Mouse (Mus musculus): ENCODE results near the gene Magee1. TPM values are rescaled to one million over a fixed set of nuclear protein-coding genes. Genes with fewer than 3 reads are reported as not detected.
"Not testable (repeated sequence)": the region's sequence is repeated elsewhere in the genome, so short reads cannot be mapped to it uniquely, and the experiment has no call there.

The Magee1 gene
- 18.6 and 19.0 TPM in 2 replicates for polyA plus RNA-seq (2014; fragmentation: Nextera tagmentation; extraction: Ambion mirVana)

- 17% methylated on average over 30 of the region's 65 CpGs for WGBS
- 0 out of 2 replicates have a peak, but pooled peaks cover 4% of the 10 kb centered on the region for H3K36me3 ChIP-seq (ENCODE audit: control insufficient read depth, insufficient read depth, low read length)
- H3K4me1 ChIP-seq (ENCODE audit: control insufficient read depth, insufficient read depth, low read length) = no peaks in the 10 kb centered on the region
- peak; percentile 65 for DNase-seq (ENCODE audit: low spot score)
- H3K4me3 ChIP-seq (ENCODE audit: low read depth, low read length) = peak within 1 kb of the TSS; percentile 58
- peak; percentile 74 for ATAC-seq (ENCODE audit: low read depth)
- H3K9me3 ChIP-seq (ENCODE audit: control insufficient read depth, low read length) = no peaks in the 10 kb centered on the region
- H3K27me3 ChIP-seq (replicated peaks; ENCODE audit: control insufficient read depth, insufficient read depth, low read length) = peaks cover 12% of the 10 kb centered on the region
- peak within 1 kb of the TSS; percentile 67 for H3K4me2 ChIP-seq (ENCODE audit: low read depth, low read length)
- H3K27ac ChIP-seq (replicated peaks; ENCODE audit: low read depth, low read length) = peak within 1 kb of the TSS; percentile 58
- peak within 1 kb of the TSS; percentile 70 for H3K9ac ChIP-seq (ENCODE audit: low read depth, low read length)
Observed at GRCm38 (mm10) chrX:105120275-105121226, at the start of gene Magee1. TSS of gene Magee1 (plus strand) at chrX:105120378.

DNA sequence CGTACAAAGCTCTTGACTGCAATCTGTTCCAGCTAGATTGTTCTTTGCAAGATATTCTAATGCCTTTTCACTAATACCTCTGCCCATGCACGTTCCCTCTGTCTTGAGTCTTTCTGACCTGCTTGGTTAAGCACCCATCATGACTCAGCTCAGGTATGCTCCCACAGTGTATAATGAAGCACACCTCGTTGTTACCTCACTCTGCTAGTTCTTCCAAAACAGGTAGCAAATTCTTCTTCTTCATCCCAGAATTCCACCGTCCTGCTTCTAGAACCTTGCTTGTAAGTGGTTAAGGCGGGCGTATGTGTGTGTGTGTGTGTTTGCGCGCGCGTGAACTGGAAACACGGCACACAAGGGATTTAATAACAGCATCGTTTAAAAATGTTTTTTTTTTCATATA, 41.0 kb upstream of the Magee1 start:
- no peaks in the 10 kb centered on the region for H3K4me1 ChIP-seq (ENCODE audit: control insufficient read depth, insufficient read depth, low read length)
- peak overlapping the region; percentile 55 for H3K9ac ChIP-seq (ENCODE audit: low read depth, low read length)

DNA sequence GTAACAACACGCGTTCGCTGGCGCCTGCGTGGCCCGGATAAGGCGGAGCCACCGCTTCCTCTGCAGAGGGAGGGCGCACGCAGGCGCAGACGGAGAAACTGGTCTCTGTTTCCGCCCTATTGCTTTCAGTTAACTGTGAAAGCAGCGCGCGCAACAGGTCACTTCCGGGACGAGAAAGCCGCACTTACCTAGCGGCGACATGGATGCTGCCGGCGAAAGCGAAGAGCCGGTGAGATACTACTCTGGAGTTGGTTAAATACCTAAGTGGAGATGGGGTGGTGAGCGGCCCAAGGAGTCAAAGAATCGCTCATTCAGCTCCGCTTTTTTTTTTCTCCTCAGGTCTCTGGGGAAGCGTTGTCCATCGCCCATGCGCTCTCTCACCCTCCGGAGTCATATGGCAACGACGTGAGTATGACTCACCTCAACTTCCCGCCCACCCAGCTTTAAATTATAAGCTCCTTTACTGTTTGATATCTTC, 40.5 kb upstream of the Magee1 start, which contains the start of gene Pbdc1:
Pbdc1 (plus strand) TSS at position 142 of the 478 bp plus-strand sequence.
- no peaks in the 10 kb centered on the region for H3K27me3 ChIP-seq (replicated peaks; ENCODE audit: control insufficient read depth, insufficient read depth, low read length)
- H3K27ac ChIP-seq (replicated peaks; ENCODE audit: low read depth, low read length) = no peak within 1 kb of the TSS; the same call in 1 of the 2 replicates
- DNase-seq (ENCODE audit: low spot score) (peak; percentile 96), ATAC-seq (ENCODE audit: low read depth) (peak; percentile 99)
- peaks cover 16% of the 10 kb centered on the region; the same call in 1 of the 2 replicates for H3K36me3 ChIP-seq (ENCODE audit: control insufficient read depth, insufficient read depth, low read length)
- peak within 1 kb of the TSS; percentile 65 for H3K9ac ChIP-seq (ENCODE audit: low read depth, low read length)
- H3K4me2 ChIP-seq (ENCODE audit: low read depth, low read length) = peak within 1 kb of the TSS; percentile 70
- no peaks in the 10 kb centered on the region for H3K4me1 ChIP-seq (ENCODE audit: control insufficient read depth, insufficient read depth, low read length)
- no peaks in the 10 kb centered on the region for H3K9me3 ChIP-seq (ENCODE audit: control insufficient read depth, low read length)
- peak within 1 kb of the TSS; percentile 60 for H3K4me3 ChIP-seq (ENCODE audit: low read depth, low read length)
- 3% methylated on average over 33 of the region's 35 CpGs for WGBS

More for the DNA sequence above, 41.0 kb upstream of the Magee1 start:
- DNase-seq (ENCODE audit: low spot score) (no peak), ATAC-seq (ENCODE audit: low read depth) (peak; percentile 15; the same call in 1 of the 2 replicates)
- Histone ChIP-seq H3K27ac (replicated peaks; ENCODE audit: low read depth, low read length) (no peak overlapping the region), H3K9me3 (ENCODE audit: control insufficient read depth, low read length) (no peaks in the 10 kb centered on the region), H3K27me3 (replicated peaks; ENCODE audit: control insufficient read depth, insufficient read depth, low read length) (no peaks in the 10 kb centered on the region), H3K4me2 (ENCODE audit: low read depth, low read length) (peak overlapping the region; percentile 70), H3K36me3 (ENCODE audit: control insufficient read depth, insufficient read depth, low read length) (peaks cover 14% of the 10 kb centered on the region; the same call in 1 of the 2 replicates), H3K4me3 (ENCODE audit: low read depth, low read length) (peak overlapping the region; percentile 60)
- WGBS = 9% methylated on average over 12 of the region's 12 CpGs

- ATAC-seq (ENCODE audit: low read depth) = no peak
- H3K27ac ChIP-seq (replicated peaks; ENCODE audit: low read depth, low read length) = no peak overlapping the region; the same call in 1 of the 2 replicates
Observed at GRCm38 (mm10) chrX:105080096-105080495, 40.1 kb upstream of the Magee1 start.

DNA sequence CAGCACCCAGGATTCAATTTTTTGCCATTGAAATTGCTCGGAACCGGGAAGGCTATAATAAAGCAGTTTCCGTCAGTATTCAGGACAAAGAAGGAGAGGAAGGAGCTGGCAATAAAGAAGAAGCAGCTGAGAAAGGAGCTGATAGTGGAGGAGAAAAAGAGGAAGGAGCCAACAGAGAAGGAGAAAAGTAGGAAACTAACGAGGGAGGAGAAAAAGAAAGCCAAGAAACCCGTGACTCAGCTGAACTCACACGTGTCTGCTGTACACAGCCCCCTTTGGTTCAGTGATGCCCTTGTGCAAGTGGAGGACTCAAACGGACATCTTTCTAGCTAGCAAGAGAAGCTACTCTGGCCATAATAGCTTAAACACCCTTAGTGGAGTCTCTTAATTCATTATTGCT, 37.2 kb upstream of the Magee1 start:
- H3K4me1 ChIP-seq (ENCODE audit: control insufficient read depth, insufficient read depth, low read length); H3K27me3 ChIP-seq (replicated peaks; ENCODE audit: control insufficient read depth, insufficient read depth, low read length); ATAC-seq (ENCODE audit: low read depth); H3K4me2 ChIP-seq (ENCODE audit: low read depth, low read length); DNase-seq (ENCODE audit: low spot score); H3K9ac ChIP-seq (ENCODE audit: low read depth, low read length); H3K4me3 ChIP-seq (ENCODE audit: low read depth, low read length); H3K9me3 ChIP-seq (ENCODE audit: control insufficient read depth, low read length); H3K27ac ChIP-seq (replicated peaks; ENCODE audit: low read depth, low read length): not testable (repeated sequence)
- whole genome bisulfite sequencing = 85% methylated on average over 7 of the region's 7 CpGs
- H3K36me3 ChIP-seq (ENCODE audit: control insufficient read depth, insufficient read depth, low read length) = peaks cover 20% of the 10 kb centered on the region; the same call in 1 of the 2 replicates

More at GRCm38 (mm10) chrX:105080096-105080495, 40.1 kb upstream of the Magee1 start:
- H3K36me3 ChIP-seq (ENCODE audit: control insufficient read depth, insufficient read depth, low read length) = peaks cover 16% of the 10 kb centered on the region; the same call in 1 of the 2 replicates
- no peaks in the 10 kb centered on the region for H3K27me3 ChIP-seq (replicated peaks; ENCODE audit: control insufficient read depth, insufficient read depth, low read length)
- H3K9me3 ChIP-seq (ENCODE audit: control insufficient read depth, low read length) = no peaks in the 10 kb centered on the region
- no peaks in the 10 kb centered on the region for H3K4me1 ChIP-seq (ENCODE audit: control insufficient read depth, insufficient read depth, low read length)
- peak overlapping the region; percentile 60 for H3K4me3 ChIP-seq (ENCODE audit: low read depth, low read length)
- no peak for DNase-seq (ENCODE audit: low spot score)
- WGBS = 11% methylated on average over 8 of the region's 8 CpGs
- H3K9ac ChIP-seq (ENCODE audit: low read depth, low read length) = peak overlapping the region; percentile 65
- peak overlapping the region; percentile 70 for H3K4me2 ChIP-seq (ENCODE audit: low read depth, low read length)

- no peaks in the 10 kb centered on the region for H3K4me1 ChIP-seq (ENCODE audit: control insufficient read depth, insufficient read depth, low read length)
- WGBS = 52% methylated on average over 5 of the region's 5 CpGs
Observed at GRCm38 (mm10) chrX:105104175-105104574, 16.0 kb upstream of the Magee1 start.

DNA sequence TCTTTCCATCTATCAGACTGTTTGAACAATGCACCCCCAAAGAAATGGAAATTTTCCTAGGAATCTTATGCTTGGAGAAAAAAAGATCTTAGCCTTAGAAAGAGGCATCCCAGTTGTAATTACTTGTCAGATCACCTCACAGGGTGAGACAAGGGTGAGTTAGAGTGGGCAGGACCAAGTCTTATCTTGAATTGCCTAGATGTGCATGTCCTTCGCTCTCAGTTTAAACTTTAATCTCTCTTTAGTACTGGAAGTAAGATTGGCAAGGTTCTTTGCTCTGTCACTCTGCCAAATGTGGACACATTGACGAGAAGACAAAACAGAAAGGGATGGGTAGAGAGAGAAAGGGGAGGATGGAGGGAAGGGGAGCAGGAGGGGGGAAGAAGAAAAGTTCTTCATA, 5.2 kb upstream of the Magee1 start:
- Histone ChIP-seq H3K27ac (replicated peaks; ENCODE audit: low read depth, low read length) (no peak overlapping the region), H3K36me3 (ENCODE audit: control insufficient read depth, insufficient read depth, low read length) (no peaks in the 10 kb centered on the region), H3K4me3 (ENCODE audit: low read depth, low read length) (no peak overlapping the region), H3K9ac (ENCODE audit: low read depth, low read length) (no peak overlapping the region), H3K9me3 (ENCODE audit: control insufficient read depth, low read length) (no peaks in the 10 kb centered on the region), H3K27me3 (replicated peaks; ENCODE audit: control insufficient read depth, insufficient read depth, low read length) (0 out of 2 replicates have a peak, but pooled peaks cover 3% of the 10 kb centered on the region), H3K4me2 (ENCODE audit: low read depth, low read length) (no peak overlapping the region), H3K4me1 (ENCODE audit: control insufficient read depth, insufficient read depth, low read length) (no peaks in the 10 kb centered on the region)
- WGBS = 87% methylated on average over 2 of the region's 2 CpGs
- ATAC-seq (ENCODE audit: low read depth) = no peak
- no peak for DNase-seq (ENCODE audit: low spot score)

More at GRCm38 (mm10) chrX:105104175-105104574, 16.0 kb upstream of the Magee1 start:
- no peaks in the 10 kb centered on the region for H3K27me3 ChIP-seq (replicated peaks; ENCODE audit: control insufficient read depth, insufficient read depth, low read length)
- H3K9me3 ChIP-seq (ENCODE audit: control insufficient read depth, low read length) = no peaks in the 10 kb centered on the region
- H3K4me3 ChIP-seq (ENCODE audit: low read depth, low read length) = no peak overlapping the region
- H3K36me3 ChIP-seq (ENCODE audit: control insufficient read depth, insufficient read depth, low read length) = 0 out of 2 replicates have a peak, but pooled peaks cover 4% of the 10 kb centered on the region
- ATAC-seq (ENCODE audit: low read depth) (no peak), DNase-seq (ENCODE audit: low spot score) (peak; percentile 60)
- H3K27ac ChIP-seq (replicated peaks; ENCODE audit: low read depth, low read length) = no peak overlapping the region
- H3K4me2 ChIP-seq (ENCODE audit: low read depth, low read length) = no peak overlapping the region
- H3K9ac ChIP-seq (ENCODE audit: low read depth, low read length) = no peak overlapping the region

DNA sequence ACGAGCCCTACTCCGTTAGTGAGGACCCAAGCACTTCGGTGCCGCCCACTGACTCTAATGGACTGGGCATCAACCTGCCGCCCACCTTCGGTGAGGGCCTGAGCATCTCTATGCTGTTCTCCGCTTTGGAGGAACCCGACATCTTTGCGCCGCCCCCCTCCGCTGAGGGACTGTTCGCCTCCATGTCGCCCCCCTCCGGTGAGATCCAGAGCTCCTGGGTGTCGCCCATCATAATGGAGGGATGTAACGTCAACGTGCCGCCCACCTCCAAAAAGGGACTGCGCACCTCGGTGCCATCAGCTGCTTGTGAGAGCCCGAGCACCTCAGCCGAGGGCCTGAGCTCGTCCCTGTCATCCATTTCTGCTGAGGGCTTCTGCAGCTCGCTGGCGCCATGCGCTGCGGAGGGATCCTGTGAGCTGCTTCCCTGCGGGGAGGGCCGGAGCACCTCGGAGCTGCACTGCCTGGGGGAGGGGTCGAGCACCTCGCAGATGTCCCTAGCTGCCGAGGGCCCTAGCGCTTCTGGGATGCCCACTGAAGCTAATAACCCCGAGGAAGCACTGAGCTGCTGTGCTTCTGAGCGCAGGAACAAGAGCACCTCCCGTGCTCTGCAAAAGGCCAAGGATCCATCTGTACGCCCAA, 1.2 kb downstream of the Magee1 start:
- Histone ChIP-seq H3K4me3 (ENCODE audit: low read depth, low read length) (peak overlapping the region; percentile 58), H3K36me3 (ENCODE audit: control insufficient read depth, insufficient read depth, low read length) (0 out of 2 replicates have a peak, but pooled peaks cover 4% of the 10 kb centered on the region), H3K4me2 (ENCODE audit: low read depth, low read length) (peak overlapping the region; percentile 67), H3K27ac (replicated peaks; ENCODE audit: low read depth, low read length) (no peak overlapping the region), H3K9me3 (ENCODE audit: control insufficient read depth, low read length) (no peaks in the 10 kb centered on the region), H3K27me3 (replicated peaks; ENCODE audit: control insufficient read depth, insufficient read depth, low read length) (peaks cover 12% of the 10 kb centered on the region), H3K4me1 (ENCODE audit: control insufficient read depth, insufficient read depth, low read length) (no peaks in the 10 kb centered on the region), H3K9ac (ENCODE audit: low read depth, low read length) (peak overlapping the region; percentile 70)
- DNase-seq (ENCODE audit: low spot score) (peak; percentile 71), ATAC-seq (ENCODE audit: low read depth) (peak; percentile 92)
- 17% methylated on average over 23 of the region's 38 CpGs for WGBS

Measured in embryonic facial prominence, embryonic 14.5 days (tissue).